Mouse (Mus musculus) intestine, embryonic 15.5 days (tissue): ENCODE measurements around the gene Jak3. TPM values are rescaled to one million over a fixed set of nuclear protein-coding genes. Genes with fewer than 3 reads are reported as not detected.
"Not testable (repeated sequence)": the region's sequence is repeated elsewhere in the genome, so short reads cannot be mapped to it uniquely, and the experiment has no call there.

Source experiments
- ATAC-seq: fragments of 200-750 bp; cut with Nextera tagmentation; 2 replicates; pipeline ENCODE4 v1.8.0; 2017; ENCODE audit warnings: moderate TSS enrichment, moderate library complexity
- H3K27ac ChIP-seq: fragments of 300-500 bp; sonication (generic); 2 replicates; pipeline ENCODE4 v1.5.1; 2015; ENCODE audit warnings: mild to moderate bottlenecking, inconsistent platforms
- H3K27me3 ChIP-seq: fragments of 300-500 bp; sonication (generic); replicated peaks from 2 replicates; pipeline ENCODE4 v1.6.1; 2015; ENCODE audit warnings: inconsistent platforms
- H3K36me3 ChIP-seq: fragments of 300-500 bp; sonication (generic); 2 replicates; pipeline ENCODE4 v1.6.1; 2015; ENCODE audit warnings: inconsistent platforms
- H3K4me1 ChIP-seq: fragments of 300-500 bp; sonication (generic); replicated peaks from 2 replicates; pipeline ENCODE4 v1.6.1; 2015; ENCODE audit warnings: inconsistent platforms
- H3K4me2 ChIP-seq: fragments of 300-500 bp; sonication (generic); replicated peaks from 2 replicates; pipeline ENCODE4 v1.6.1; 2015; ENCODE audit warnings: mild to moderate bottlenecking, inconsistent platforms
- H3K4me3 ChIP-seq: fragments of 300-500 bp; sonication (generic); replicated peaks from 2 replicates; pipeline ENCODE4 v1.5.1; 2015; ENCODE audit warnings: inconsistent platforms
- H3K9ac ChIP-seq: fragments of 300-500 bp; sonication (generic); 2 replicates; pipeline ENCODE4 v1.6.1; 2015; ENCODE audit warnings: inconsistent platforms
- H3K9me3 ChIP-seq: fragments of 300-500 bp; sonication (generic); 2 replicates; pipeline ENCODE4 v1.6.1; 2016; ENCODE audit warnings: inconsistent platforms
- polyA plus RNA-seq: library from polyadenylated mRNA; unstranded; fragments of >200 nt; fragmentation: Nextera tagmentation; extraction: Ambion mirVana; gene quantifications from 2 replicates; pipeline ENCODE4 v1.2.1, GENCODE M21; 2015

Jak3 gene
- polyA plus RNA-seq, 1 experiment from 2014 or later, result 9.2 TPM

DNA sequence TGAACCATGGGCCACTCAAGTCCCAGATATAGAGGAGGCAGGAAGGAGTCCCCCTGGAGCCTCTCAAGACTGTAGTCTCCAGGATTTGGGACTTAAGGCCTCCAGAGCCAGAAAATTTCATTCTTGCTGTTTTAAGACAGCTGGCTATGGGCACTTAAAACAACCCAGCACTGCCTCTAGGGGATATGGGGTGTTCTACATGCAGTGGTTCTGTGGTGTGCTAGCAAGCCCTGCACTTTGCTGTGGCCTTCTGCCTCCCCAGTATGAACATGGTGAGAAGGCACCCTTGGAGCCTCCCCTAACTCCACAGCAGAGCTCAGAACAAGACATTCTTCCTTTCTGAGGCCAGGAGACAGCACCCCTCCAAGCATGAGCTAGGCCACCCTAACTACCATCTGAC lies 62.2 kb downstream of the Jak3 start:
- not testable (repeated sequence) for H3K27me3 ChIP-seq, H3K4me2 ChIP-seq, H3K27ac ChIP-seq, H3K4me1 ChIP-seq, H3K9ac ChIP-seq, H3K4me3 ChIP-seq, H3K9me3 ChIP-seq, ATAC-seq, H3K36me3 ChIP-seq

Other genes starting within 250 kb of the Jak3 start
- 34.6 and 37.5 TPM in 2 replicates for gene Abhd8, start 212.6 kb upstream of the Jak3 start, polyA plus RNA-seq
- gene Mrpl34, start 211.3 kb upstream of the Jak3 start, polyA plus RNA-seq, result 199 and 214 TPM in 2 replicates
- 90.2 and 91.3 TPM in 2 replicates for gene Dda1, start 207.1 kb upstream of the Jak3 start, polyA plus RNA-seq
- 1.4 TPM in 2 replicates for gene Ano8, start 190.3 kb upstream of the Jak3 start, polyA plus RNA-seq
- gene Gtpbp3, start 188.2 kb upstream of the Jak3 start, polyA plus RNA-seq, result 13.6 and 16.3 TPM in 2 replicates
- gene Plvap, start 164.5 kb upstream of the Jak3 start, polyA plus RNA-seq, result 76.8 and 79.2 TPM in 2 replicates
- 0.32 and 0.43 TPM in 2 replicates for gene Ccdc194, start 150.6 kb upstream of the Jak3 start, polyA plus RNA-seq
- 43.0 and 45.5 TPM in 2 replicates for gene Bst2, start 138.8 kb upstream of the Jak3 start, polyA plus RNA-seq
- gene Mvb12a, start 133.4 kb upstream of the Jak3 start, polyA plus RNA-seq, result 103 and 115 TPM in 2 replicates
- 2.1 and 2.8 TPM in 2 replicates for gene Tmem221, start 117.4 kb upstream of the Jak3 start, polyA plus RNA-seq
- 0.06 TPM in 1 of 2 replicates, not detected in the other for gene Nxnl1, start 109.7 kb upstream of the Jak3 start, polyA plus RNA-seq
- gene Slc27a1, start 107.4 kb upstream of the Jak3 start, polyA plus RNA-seq, result 23.3 and 25.1 TPM in 2 replicates
- gene Pgls, start 84.1 kb upstream of the Jak3 start, polyA plus RNA-seq, result 241 and 243 TPM in 2 replicates
- gene Fam129c, start 78.6 kb upstream of the Jak3 start, polyA plus RNA-seq, result 2.9 and 3.6 TPM in 2 replicates
- 70.8 and 73.5 TPM in 2 replicates for gene Colgalt1, start 65.3 kb upstream of the Jak3 start, polyA plus RNA-seq
- gene Unc13a, start 4.5 kb upstream of the Jak3 start, polyA plus RNA-seq, result 1.3 and 1.5 TPM in 2 replicates
- gene Insl3, start 12.9 kb downstream of the Jak3 start, polyA plus RNA-seq, result 1.2 and 1.9 TPM in 2 replicates
- 16.0 and 17.0 TPM in 2 replicates for gene B3gnt3, start 25.5 kb downstream of the Jak3 start, polyA plus RNA-seq
- gene Fcho1, start 49.4 kb downstream of the Jak3 start, polyA plus RNA-seq, result 5.3 and 7.1 TPM in 2 replicates
- gene Zfp709, start 205.7 kb downstream of the Jak3 start, polyA plus RNA-seq, result 4.2 and 5.4 TPM in 2 replicates
- 3.8 and 4.4 TPM in 2 replicates for gene Zfp882, start 232.3 kb downstream of the Jak3 start, polyA plus RNA-seq
- 18.4 and 20.0 TPM in 2 replicates for gene Zfp617, start 232.3 kb downstream of the Jak3 start, polyA plus RNA-seq